Mouse (Mus musculus): ENCODE results near the gene Lrrk1.

Lrrk1 gene

GRCm38 (mm10) chr7:66376560-66376959 is 11.6 kb downstream of the Lrrk1 start:
- DNase-seq, result no peak

GRCm38 (mm10) chr7:66375736-66376135 is 12.4 kb downstream of the Lrrk1 start:
- DNase-seq, result no peak

GRCm38 (mm10) chr7:66373391-66373790 is 14.8 kb downstream of the Lrrk1 start:
- DNase-seq, result no peak

GRCm38 (mm10) chr7:66370970-66371369 is 17.2 kb downstream of the Lrrk1 start:
- DNase-seq, result no peak

- DNase-seq, result no peak
Observed at GRCm38 (mm10) chr7:66369934-66370445, 18.2 kb downstream of the Lrrk1 start.

- no peak for DNase-seq
Observed at GRCm38 (mm10) chr7:66369071-66369933, 18.8 kb downstream of the Lrrk1 start.

- DNase-seq, result peak; percentile 47
Observed at GRCm38 (mm10) chr7:66365904-66366303, 22.2 kb downstream of the Lrrk1 start, which contains the start of gene Gm10974. Gm10974 (plus strand) TSS chr7:66365905.

- no peak for DNase-seq
Observed at GRCm38 (mm10) chr7:66365411-66365810, 22.7 kb downstream of the Lrrk1 start.

- no peak for DNase-seq
Observed at GRCm38 (mm10) chr7:66364491-66364890, 23.7 kb downstream of the Lrrk1 start.

GRCm38 (mm10) chr7:66359044-66359443 is 29.1 kb downstream of the Lrrk1 start:
- no peak for DNase-seq

- DNase-seq, result no peak
Observed at GRCm38 (mm10) chr7:66358461-66358860, 29.7 kb downstream of the Lrrk1 start.

GRCm38 (mm10) chr7:66355791-66356522 is 32.2 kb downstream of the Lrrk1 start:
- DNase-seq, result no peak

- no peak for DNase-seq
Observed at GRCm38 (mm10) chr7:66354911-66355310, 33.2 kb downstream of the Lrrk1 start.

- no peak for DNase-seq
Observed at GRCm38 (mm10) chr7:66351074-66351473, 37.1 kb downstream of the Lrrk1 start.

- DNase-seq, result no peak
Observed at GRCm38 (mm10) chr7:66349670-66350069, 38.5 kb downstream of the Lrrk1 start.

GRCm38 (mm10) chr7:66348588-66348987 is 39.6 kb downstream of the Lrrk1 start:
- no peak for DNase-seq

GRCm38 (mm10) chr7:66346959-66347663 is 41.0 kb downstream of the Lrrk1 start:
- no peak for DNase-seq

- DNase-seq, result no peak
Observed at GRCm38 (mm10) chr7:66343307-66343706, 44.8 kb downstream of the Lrrk1 start.

- DNase-seq, result no peak
Observed at GRCm38 (mm10) chr7:66342831-66343230, 45.3 kb downstream of the Lrrk1 start.

GRCm38 (mm10) chr7:66342323-66342722 is 45.8 kb downstream of the Lrrk1 start:
- peak; percentile 17 for DNase-seq

- DNase-seq, result no peak
Observed at GRCm38 (mm10) chr7:66340044-66340443, 48.1 kb downstream of the Lrrk1 start.

GRCm38 (mm10) chr7:66339625-66340024 is 48.5 kb downstream of the Lrrk1 start:
- no peak for DNase-seq

- no peak for DNase-seq
Observed at GRCm38 (mm10) chr7:66336955-66337354, 51.2 kb downstream of the Lrrk1 start.
